Mouse (Mus musculus): ENCODE measurements around the gene Zfp292.
"Not testable (repeated sequence)": the region's sequence is repeated elsewhere in the genome, so short reads cannot be mapped to it uniquely, and the experiment has no call there.

Zfp292 gene

DNA sequence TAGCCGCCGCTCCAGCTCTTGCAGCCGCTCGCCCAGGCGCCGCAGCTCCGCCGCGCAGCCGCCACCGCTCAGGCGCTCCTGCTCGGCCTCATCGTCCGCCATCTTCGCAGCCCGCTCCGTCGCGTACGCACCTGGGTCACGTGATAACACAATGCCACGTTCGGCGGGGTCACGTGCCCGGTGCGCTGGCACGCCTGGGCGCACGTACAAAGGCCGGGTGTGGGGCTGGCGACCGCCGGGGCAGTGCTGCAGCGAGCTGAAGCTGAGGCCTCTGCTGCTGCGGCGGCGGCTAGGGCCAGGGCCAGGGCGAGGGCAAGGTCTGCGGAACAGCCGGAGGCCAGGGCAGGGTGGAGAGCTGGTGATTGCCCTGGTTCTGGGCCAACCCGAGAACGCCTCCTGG lies at the start of gene Zfp292:
TSS of gene Zfp292 (minus strand) at position 143 of the 400 bp plus-strand sequence.
- DNase-seq (ENCODE audit: low spot score in 2 of 2), result peak; percentile 86 to 93

DNA sequence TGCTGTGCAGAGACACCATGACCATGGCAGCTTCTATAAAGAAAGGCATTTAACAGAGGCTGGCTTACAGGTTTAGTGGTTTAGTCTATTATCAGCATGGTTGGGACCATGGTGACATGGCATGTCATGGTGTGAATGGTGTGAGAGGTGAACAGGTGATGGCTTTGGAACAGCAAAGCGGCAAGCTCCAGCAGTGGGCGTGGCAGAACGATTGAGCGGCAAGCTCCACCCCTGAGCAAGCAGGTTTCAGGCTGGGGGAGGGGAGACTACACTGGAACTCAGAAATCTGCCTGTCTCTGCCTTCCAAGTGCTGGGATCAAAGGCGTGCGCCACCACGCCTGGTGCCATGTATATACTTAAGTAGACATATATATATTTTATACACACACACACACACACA lies 45.6 kb upstream of the Zfp292 start:
- DNase-seq (ENCODE audit: low spot score in 2 of 2), result not testable (repeated sequence)

DNA sequence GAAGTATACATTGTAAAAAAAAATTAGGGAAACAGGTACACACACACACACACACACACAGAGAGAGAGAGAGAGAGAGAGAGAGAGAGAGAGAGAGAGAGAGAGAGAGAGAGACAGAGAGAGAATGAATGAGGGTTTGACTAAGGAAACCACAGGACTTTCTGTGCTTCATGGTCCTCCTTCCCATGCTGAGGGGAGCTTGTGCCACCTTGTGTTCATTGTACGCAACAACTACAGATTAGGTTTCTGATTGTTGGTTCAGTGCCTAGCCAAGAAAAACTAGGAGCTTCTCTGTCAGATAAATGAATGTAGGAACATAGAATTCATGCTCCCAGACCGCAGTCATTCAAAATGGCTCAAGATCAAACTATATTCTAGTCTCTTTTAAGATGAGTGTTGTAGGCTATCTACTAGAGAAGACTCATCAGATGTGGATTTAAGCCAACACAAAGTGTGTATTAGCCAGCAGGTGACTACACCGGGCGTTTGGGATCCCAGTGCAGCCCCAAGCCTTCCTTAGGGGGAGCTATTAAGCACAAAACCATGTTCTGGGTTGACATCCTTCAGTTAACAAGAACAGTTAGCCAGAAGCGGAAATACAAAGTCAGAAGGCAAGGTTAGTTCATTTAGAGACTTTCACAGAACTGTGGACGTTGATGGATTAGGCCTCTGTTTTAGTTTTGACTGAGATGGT lies 39.6 kb upstream of the Zfp292 start:
- DNase-seq (ENCODE audit: low spot score in 2 of 2), result peak in 1 of 2 experiments; percentile 36

DNA sequence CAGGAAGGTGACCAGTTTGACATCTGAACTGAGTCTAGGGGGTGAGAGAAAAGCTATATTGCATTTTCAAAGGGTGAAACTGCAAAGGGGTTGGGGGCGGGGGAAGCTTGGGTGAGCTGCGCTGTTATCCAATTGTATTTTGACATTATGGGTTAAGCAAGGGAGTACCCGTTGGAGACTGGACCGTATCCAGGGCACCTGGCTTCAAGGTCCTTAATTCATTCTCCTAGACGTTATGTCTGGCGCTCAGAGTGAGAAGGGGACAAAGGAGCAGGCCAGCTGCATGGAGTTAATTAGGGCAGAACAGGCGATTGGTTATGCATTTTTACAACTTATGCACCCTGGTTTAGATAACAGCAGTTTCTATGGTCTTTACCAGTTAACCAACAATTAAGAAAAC lies 34.6 kb upstream of the Zfp292 start:
- DNase-seq (ENCODE audit: low spot score in 2 of 2), result no peak

DNA sequence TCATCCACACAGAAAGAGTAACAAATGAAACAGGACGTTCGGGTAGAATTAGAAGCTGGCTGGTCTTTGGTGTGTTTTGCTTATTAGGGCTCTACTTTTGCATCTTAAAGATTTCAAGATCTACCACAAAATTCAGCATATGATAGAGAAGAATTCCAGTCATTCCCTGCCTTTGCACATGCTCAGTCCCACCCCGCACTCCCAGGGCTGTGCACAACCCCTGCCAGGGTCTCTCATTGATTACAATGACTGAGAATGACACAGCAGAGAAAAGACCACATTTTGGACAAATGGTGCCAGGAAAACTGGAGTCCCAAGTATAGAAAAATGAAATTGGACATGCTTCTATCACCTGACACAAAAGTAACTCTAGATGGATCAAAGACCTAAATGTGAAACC lies 29.4 kb upstream of the Zfp292 start:
- no peak for DNase-seq (ENCODE audit: low spot score in 2 of 2)

DNA sequence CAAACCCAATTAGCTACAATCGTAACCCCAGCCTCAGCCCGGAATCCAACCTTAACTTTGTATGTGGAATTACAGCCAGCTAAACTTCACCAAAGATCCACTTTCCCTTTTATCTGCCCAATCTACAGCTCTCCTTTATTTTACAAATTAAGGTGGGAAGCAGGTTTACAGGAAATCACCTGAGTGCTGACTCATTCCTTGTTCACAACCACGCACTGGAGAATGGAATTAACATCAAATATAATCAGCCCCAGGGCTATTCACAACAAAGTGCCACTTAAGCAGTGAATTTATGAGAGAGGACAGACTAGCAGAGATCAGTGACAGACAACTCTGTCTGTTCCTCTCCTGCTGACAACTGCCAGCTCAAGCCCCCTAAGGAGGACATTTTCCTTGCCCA lies 28.6 kb upstream of the Zfp292 start:
- no peak for DNase-seq (ENCODE audit: low spot score in 2 of 2)

DNA sequence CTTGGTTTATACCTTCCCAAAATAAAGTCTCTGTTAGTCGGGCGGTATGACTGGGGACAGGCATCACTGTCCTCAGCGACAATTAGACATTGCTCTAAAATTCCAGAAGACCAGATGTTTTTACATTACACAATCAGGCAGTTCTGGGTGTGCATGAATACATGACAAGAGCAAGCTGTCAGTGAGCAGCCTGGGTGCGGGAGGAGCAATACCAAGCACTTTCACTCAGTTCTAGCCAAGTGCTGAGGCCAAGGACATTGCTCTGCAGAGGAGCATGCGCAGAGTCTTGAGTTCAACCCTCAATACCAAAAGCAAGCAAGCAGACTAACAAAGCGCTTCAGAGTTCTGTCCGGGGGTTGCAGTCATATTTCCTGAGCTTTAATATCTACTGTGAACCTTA lies 25.4 kb upstream of the Zfp292 start:
- no peak for DNase-seq (ENCODE audit: low spot score in 2 of 2)

DNA sequence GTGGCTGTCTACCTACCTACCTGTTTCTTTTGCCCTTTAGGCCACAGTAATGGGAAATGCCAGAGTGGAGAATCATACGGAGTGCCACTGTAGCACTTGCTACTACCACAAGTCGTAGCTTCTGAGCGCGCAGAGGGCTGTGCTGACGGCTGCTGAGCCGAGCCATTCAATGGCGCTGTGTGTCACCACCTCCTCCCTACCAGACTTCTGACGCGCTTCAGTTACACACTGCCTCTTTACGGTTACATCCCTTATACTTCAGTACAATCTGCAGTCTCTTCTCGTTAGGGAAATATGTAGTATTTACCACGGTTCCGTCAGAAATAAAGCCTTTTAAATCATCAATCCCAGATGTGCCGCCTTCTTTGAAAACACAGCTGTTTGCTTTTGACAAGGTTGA lies 24.3 kb upstream of the Zfp292 start:
- no peak for DNase-seq (ENCODE audit: low spot score in 2 of 2)

DNA sequence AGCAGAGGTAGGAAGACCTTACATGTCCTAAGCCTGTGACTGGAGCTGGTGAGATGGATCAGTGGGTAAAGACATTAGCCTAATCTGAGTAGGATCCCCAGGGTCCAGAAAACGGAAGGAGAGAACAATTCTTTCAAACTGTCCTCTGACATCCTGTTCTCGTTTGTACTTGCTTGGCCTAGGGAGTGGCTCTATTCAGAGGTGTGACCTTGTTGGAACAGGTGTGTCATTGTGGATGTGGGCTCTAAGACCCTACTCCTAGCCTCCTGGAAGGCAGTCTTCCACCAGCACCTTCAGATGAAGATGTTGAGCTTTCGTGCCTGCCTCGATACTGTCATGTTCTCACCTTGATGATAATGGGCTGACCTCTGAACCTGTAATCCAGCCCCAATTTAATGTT lies 23.4 kb upstream of the Zfp292 start:
- DNase-seq (ENCODE audit: low spot score in 2 of 2), result no peak

DNA sequence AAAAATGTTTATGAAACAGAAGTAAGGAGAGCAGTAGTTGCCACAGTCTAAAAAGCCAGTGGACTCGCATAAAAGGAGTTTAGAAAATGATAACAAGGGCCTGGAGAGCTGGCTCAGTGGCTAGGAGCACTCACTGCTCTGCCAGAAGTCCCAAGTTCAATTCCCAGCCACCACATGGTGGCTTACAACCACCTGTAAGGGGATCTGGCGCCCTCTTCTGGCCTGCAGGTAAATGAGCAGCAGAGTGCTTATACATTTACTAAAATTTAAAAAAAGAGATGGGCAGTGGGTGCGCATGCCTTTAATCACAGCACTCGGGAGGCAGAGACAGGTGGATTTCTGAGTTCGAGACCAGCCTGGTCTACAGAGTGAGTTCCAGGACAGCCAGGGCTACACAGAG lies 22.6 kb upstream of the Zfp292 start:
- DNase-seq (ENCODE audit: low spot score in 2 of 2), result no peak

DNA sequence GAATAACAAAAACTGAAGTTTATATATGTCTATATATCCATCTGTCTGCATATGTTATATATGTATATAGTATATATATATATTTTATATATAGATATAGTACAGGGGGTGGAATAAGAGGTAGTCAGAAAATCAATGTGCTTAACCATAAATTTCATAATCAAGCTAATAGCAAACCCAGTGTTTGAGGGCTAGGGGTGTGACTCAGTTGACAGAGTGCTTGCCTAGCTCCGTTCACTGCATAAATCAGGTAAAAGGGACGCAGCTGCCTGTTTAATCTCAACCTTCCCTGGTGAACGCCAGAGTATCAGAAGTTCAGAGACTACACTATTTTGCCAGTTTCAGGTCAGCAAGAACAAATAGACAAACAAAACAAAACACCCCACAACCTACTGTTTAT lies 18.8 kb upstream of the Zfp292 start:
- not testable (repeated sequence) for DNase-seq (ENCODE audit: low spot score in 2 of 2)

DNA sequence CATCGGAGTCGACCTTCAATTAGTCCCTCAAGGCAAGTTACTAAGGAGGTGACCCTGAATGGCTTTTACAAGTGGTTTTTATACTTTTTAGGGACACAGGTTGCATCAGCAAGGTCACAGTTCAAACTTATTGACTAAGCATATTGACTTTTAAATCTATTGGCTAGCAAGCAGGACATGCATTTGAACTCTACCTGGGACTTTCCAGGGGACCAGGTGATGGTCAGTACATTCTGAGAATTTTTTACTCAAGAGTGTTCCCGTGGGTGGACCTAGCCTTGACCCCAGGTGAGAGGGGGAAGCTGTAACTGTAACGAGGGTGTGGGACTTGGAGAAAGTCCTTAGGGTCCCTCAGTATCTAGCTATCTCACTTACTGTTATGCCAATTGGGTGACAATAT lies 18.4 kb upstream of the Zfp292 start:
- DNase-seq (ENCODE audit: low spot score in 2 of 2), result no peak

DNA sequence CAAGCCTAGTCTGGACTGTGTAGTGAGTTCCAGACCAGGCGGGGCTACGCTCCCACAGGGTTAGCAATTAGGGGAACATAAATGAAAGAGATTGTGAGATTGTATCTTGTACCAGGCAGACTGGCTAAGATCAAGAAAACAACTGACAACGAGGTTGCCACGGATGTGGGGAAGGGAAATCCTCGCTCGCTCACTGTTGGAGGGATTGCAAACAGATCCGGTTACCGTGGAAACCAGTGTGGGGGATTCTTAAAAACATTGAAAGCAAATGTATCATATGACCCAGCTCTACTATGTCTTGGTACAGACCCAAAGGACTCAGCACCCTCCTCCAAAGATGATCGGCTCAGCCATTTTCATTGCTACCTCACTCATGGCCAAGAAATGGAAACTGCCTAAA lies 17.4 kb upstream of the Zfp292 start:
- no peak for DNase-seq (ENCODE audit: low spot score in 2 of 2)

DNA sequence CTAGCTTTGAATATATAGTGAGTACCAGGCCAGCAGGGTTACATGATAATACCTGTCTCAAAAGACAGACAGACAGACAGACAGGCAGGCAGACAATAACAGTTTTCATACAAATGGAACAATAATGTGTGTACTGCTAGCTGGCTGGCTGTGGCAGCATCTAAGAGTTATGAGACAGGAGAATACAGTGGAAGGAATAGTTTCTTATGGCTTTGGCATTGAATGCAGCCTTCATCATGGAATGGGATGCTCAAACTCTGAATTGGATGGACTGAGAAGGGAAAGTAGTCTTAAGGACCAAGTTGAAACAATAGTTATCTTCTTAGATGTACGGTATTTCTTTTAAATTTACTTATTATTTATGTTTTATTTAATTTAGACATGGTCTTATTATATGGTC lies 16.6 kb upstream of the Zfp292 start:
- DNase-seq (ENCODE audit: low spot score in 2 of 2), result no peak

DNA sequence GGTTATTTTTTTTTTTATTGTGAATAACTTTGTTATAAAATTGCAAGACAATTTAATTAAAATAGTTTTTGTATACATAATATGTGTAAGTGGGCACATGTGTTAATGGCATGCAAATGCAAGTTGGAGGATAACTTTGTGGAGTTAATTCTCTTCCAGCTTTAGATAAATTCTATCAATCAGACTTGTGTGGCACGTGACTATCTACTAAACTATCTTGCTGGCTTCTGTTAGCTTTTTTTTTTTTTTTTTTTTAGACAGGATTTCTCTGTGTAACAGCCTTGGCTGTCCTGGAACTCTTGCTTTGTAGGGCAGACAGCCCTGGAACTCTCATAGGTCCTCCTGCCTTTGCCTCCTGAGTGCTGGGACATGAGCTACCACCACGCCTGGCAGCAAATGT lies 15.7 kb upstream of the Zfp292 start:
- no peak for DNase-seq (ENCODE audit: low spot score in 2 of 2)

DNA sequence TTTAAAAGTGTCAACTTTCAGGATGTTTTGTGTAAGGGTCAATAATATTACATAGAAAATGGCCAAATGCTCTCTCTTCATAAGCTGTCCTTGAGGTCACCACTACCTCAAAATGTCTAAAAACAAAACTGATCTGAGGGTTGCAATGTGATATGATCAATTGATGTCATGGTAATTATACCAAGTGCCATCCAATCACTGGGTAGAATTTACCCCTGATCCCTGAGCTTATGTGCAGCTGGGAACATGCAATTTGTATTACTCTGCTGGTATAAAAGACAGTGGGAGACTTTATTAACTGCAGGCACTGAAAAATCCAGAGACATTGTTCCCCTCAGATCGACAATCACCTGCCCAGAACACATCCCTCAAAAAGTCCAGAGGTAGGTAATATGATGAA lies 10.7 kb upstream of the Zfp292 start, which contains the start of gene Cga:
TSS of gene Cga (plus strand) at position 301 of the 400 bp plus-strand sequence.
- no peak for DNase-seq (ENCODE audit: low spot score in 2 of 2)

DNA sequence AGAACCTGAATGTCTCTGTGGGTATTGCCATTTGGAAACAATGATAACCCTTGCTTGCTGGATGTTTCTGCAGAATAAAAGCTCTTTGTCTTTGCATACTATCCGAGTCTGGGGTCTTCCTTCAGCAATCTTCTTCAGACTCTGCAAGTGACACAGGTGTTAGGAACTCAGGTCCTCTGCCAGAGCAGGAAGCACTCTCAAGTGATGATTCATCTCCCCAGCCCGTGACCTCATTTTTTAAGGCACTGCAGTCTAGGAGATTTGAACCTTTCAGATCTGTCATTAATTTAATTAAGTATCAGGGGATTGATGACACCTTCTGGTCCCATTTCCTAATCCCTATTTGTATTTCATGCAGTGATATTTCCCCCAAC lies 7.0 kb upstream of the Zfp292 start:
- no peak for DNase-seq (ENCODE audit: low spot score in 2 of 2)

DNA sequence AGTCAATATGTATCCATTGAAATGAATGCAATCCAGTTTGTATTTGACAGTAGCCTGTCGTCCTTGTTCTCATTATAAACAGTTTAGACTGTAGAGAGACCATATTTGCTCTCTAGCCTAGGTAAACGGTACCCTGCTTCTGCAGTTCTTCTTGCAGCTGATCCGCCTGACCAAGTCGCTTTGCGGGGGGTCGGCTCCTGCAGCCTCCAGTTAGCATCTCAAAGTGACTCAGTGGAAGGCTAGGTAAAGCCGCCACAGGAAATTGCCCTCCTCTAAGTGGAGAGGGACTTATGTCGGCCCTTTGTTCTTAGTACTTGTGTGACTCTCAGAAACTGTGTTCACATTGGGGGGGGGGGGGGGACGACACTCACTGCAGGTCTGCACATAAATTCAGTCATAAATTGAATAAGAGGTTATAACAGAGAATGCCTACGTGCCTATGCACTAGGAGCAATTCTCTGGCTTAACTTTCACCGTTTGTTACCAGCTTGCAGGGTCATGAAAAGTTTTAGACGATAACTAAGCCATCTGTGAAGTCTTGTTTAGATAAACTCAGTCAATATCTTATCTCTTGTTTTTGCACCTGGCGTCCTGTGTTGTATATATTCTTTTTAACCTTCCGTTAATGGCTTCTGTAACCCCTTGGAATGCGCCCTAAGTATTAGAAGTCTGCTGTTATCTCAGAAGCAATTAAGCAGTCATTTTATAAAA lies 6.5 kb upstream of the Zfp292 start:
- no peak for DNase-seq (ENCODE audit: low spot score in 2 of 2)

DNA sequence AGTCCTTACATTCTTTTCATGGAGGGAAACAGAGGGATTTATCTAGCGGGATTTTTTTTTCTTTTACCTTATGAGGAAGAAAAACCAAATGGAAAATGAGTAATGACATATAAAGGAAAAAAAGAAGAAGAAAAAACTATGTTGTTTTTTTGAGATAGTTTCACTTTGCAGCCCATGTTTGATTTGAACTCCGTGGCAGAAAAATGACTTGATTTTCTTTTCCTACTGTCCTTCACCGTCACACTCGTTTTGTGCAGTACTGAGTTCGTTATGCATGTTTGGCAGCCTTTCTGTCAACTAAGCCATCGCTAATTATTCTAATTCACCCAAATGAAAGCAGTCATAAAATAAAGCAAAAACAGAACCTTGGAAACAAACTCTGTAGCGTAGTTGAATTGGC lies 4.5 kb upstream of the Zfp292 start:
- no peak for DNase-seq (ENCODE audit: low spot score in 2 of 2)

DNA sequence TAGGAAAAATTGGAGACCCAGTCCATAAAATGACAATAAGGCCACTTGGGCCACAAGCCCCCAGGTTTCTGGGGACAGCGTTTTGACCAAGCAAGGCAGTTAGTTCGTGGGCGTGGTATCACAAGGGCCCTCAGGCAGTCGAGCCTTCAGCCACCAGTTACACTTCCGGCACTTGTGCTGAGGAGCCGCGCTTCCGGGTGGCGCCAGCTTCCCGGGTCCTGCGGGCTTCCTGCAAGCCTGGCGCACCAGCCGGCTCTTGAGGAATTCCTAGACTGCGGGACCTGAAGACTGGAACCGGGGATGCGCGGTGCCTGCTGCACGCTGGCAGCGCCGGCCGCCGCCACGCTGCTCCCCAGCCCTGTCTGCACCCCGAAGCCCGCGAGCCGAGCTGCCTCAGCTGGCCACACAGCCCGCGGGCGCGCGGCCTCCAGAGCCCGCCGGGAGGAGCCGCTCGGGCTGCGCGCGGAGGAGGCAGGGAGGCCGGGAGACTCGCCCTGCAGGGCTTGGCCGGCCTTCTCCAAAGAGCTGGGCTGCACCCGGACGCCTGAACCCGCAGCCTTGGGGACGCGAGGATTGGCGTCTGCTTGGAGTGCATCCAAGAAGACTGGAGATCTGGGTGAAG lies 3.8 kb upstream of the Zfp292 start:
- peak; percentile 46 to 75 for DNase-seq (ENCODE audit: low spot score in 2 of 2)

DNA sequence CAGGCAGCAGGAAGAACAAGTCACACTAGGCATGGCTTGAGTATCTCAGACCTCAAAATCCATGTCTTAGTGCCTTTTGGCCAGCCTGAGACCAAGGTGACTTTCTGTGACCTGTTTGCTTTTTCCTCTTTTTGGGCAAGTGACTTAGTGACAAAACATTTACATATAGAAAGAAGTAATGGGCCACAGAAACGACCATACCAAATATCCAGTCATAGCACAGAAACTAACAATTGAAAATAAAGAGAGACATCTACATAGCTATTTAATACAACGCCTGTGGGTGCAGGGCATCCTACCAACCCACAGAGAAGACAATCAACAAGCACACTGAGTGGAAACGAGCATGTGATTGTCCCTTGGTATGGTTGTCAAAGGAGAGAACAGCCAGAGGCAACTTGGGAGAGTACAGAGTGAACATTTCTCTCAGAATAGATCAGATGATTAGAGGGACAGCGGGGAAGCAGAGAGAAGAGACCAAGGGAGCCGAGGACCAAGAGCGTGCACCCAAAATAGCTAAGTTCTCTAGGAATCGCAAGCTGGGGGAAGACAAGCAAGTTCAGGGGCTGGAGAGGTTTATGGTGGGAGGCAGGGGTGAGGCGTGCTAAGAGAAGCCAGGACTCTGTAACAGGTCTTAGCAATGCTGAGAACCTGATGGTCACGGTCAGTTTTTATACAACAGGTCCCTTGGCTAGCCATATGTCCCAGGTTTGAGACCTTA lies 3.0 kb upstream of the Zfp292 start:
- DNase-seq (ENCODE audit: low spot score in 2 of 2), result no peak

DNA sequence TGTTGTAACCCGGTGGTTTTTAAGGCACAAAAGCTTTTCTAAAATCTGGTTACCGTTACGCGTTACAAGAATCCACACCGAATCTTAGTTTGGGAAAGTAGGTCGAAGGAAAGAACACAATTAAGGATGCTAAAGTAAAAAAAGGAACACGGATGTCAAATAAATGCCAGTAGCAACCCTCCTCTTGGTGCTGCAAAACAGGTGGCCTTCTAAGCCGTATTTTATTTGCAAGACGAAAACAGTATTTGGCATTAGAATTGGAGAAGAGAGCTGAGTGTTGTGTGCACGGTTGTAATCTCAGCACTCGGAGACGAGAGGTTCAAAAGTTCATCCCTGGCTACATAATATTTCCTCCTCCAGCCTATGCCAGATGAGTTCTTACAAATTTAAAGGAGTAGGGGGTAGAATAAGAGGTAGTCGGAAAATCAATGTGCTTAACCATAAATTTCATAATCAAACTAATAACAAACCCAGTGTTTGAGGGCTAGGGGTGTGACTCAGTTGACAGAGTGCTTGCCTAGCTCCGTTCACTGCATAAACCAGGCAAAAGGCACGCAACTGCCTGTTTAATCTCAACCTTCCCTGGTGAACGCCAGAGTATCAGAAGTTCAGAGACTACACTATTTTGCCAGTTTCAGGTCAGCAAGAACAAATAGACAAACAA lies 738 bp upstream of the Zfp292 start:
- no peak for DNase-seq (ENCODE audit: low spot score in 2 of 2)

Data from cerebellum, postnatal 4 days (tissue).